Mouse (Mus musculus) bone marrow, adult 2 months (tissue): ENCODE results near the gene Mios. TPM values are rescaled to one million over a fixed set of nuclear protein-coding genes. Genes with fewer than 3 reads are reported as not detected.
A peak's percentile ranks its signal among the peaks of the same experiment; 100 is the strongest.

Experiments used
- H3K27ac ChIP-seq: fragments of 200-500 bp; 2 replicates; pipeline ENCODE4 v1.5.1; 2012; ENCODE audit warnings: low read depth, mild to moderate bottlenecking, control low read depth, inconsistent platforms, low read length; ENCODE audit not compliant: control insufficient read depth, poor library complexity, insufficient read depth
- H3K4me1 ChIP-seq: fragments of 200-500 bp; 2 replicates; pipeline ENCODE4 v1.6.1; 2011; ENCODE audit warnings: low read length; ENCODE audit not compliant: control insufficient read depth, insufficient read depth
- H3K4me3 ChIP-seq: fragments of 200-500 bp; replicated peaks from 2 replicates; pipeline ENCODE3; 2011; ENCODE audit warnings: mild to moderate bottlenecking, low read depth, low read length, control low read depth; ENCODE audit not compliant: control insufficient read depth
- CTCF ChIP-seq: fragments of 200-500 bp; IDR thresholded peaks from 2 replicates; pipeline ENCODE4 v1.5.1; 2011; ENCODE audit warnings: low read length, control low read depth; ENCODE audit not compliant: control insufficient read depth, insufficient read depth
- POLR2A ChIP-seq: fragments of 200-500 bp; IDR thresholded peaks from 2 replicates; pipeline ENCODE4 v1.6.1; 2011; ENCODE audit warnings: low read depth, mild to moderate bottlenecking, control low read depth, low read length, borderline replicate concordance; ENCODE audit not compliant: control insufficient read depth
- WGBS: fragments of 180-500 bp; shearing (Covaris S2); methylation state at CpG from one replicate; pipeline ENCODE4 v1.1.7; 2018; 5-methylcytosine and 5-hydroxymethylcytosine counted together
- polyA plus RNA-seq: library from polyadenylated mRNA; stranded (reverse); fragments of >200 nt; gene quantifications from 2 replicates; pipeline ENCODE4 v1.2.4, GENCODE M21; 2011; ENCODE audit warnings: low replicate concordance; ENCODE audit not compliant: missing spikeins, insufficient read depth, insufficient read length

Mios gene
- polyA plus RNA-seq, 1 experiment = 8.8 TPM

DNA sequence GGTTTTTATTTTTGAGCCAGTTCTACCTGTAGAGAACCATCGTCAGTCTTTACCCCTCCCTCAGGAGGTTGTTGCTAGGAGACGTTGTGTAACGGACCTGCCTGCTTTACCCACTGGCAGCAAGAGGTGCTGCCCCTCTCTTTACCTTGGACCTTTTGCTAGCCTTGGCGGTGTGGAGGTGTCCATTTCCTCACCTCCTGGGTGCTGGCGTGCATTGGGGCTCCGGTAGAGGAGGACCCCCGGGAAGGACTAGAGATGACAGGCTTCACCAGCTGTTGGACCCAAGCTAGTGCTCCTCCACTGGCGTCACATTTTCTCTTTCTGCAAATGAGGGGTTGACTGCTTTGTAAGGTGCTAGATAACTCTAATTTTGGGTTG is 50.6 kb downstream of the Mios start:
- Histone ChIP-seq H3K27ac (peak overlapping the region; percentile 76), H3K4me3 (peak overlapping the region; percentile 91), H3K4me1 (no peaks in the 10 kb centered on the region)
- no peak for TF ChIP-seq POLR2A
- no peak for TF ChIP-seq CTCF
- under 1% methylated on average over 8 of the region's 8 CpGs for WGBS

DNA sequence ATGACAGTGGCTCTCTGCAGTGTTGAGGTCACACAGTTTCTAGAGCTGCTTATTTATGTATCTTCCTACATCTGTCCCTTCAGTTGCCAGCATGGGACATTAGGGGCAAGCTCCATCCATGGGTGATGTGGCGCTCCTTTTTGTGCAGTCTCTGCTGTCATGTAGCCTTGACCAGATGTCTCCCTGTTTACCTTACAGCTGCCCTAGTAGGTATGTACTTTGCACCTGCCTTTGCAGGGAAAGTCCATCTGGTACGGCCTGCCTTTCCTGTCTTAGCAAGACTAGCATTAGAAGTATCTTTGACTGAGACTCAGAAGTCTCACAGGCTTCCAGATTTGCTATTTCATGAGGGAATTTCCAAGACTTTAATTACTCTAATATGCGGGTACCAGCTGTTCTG is 62.0 kb downstream of the Mios start:
- no peak for TF ChIP-seq CTCF
- TF ChIP-seq POLR2A = no peak
- 91% methylated on average over 3 of the region's 3 CpGs for WGBS
- no peak overlapping the region for H3K27ac ChIP-seq

GRCm38 (mm10) chr6:8274387-8275054 is 65.5 kb downstream of the Mios start:
- no peak overlapping the region for H3K4me3 ChIP-seq
- WGBS = 38% methylated on average over 6 of the region's 6 CpGs

More for the DNA sequence above, 62.0 kb downstream of the Mios start:
- Histone ChIP-seq H3K4me1 (no peaks in the 10 kb centered on the region; the same call in 1 of the 2 replicates), H3K4me3 (no peak overlapping the region)

GRCm38 (mm10) chr6:8275098-8275497 is 66.1 kb downstream of the Mios start:
- H3K4me3 ChIP-seq = no peak overlapping the region
- no peaks in the 10 kb centered on the region; the same call in 1 of the 2 replicates for H3K4me1 ChIP-seq
- H3K27ac ChIP-seq = no peak overlapping the region
- 24% methylated on average over 1 of the region's 1 CpGs for WGBS
- TF ChIP-seq CTCF (no peak), POLR2A (no peak)

More at GRCm38 (mm10) chr6:8274387-8275054, 65.5 kb downstream of the Mios start:
- Histone ChIP-seq H3K4me1 (no peaks in the 10 kb centered on the region; the same call in 1 of the 2 replicates), H3K27ac (no peak overlapping the region)
- peak; percentile 42; the same call in 1 of the 2 replicates for TF ChIP-seq CTCF
- no peak for TF ChIP-seq POLR2A

DNA sequence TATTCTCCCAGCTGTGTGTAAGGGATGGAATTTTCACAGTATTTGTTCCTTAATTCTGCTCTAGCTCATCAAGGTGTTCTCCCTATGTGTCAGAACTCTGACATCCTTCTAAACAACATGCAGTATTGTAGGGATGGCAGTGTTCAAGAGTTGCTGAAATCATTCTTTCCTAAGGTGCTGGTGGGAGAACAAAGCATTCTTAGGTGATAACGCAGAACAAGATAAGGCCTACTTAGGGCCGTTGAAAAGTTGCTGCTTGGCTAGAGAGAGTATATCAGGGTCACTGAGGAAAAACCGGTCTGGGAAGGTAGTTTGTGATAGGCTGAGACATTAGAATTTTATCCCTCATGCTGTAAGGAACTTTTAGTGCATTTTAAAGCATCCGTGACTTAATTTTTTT is 67.4 kb downstream of the Mios start:
- no peak overlapping the region for H3K27ac ChIP-seq
- H3K4me1 ChIP-seq = no peaks in the 10 kb centered on the region; the same call in 1 of the 2 replicates
- WGBS = 72% methylated on average over 4 of the region's 4 CpGs
- TF ChIP-seq CTCF (no peak), POLR2A (no peak)
- H3K4me3 ChIP-seq = no peak overlapping the region

DNA sequence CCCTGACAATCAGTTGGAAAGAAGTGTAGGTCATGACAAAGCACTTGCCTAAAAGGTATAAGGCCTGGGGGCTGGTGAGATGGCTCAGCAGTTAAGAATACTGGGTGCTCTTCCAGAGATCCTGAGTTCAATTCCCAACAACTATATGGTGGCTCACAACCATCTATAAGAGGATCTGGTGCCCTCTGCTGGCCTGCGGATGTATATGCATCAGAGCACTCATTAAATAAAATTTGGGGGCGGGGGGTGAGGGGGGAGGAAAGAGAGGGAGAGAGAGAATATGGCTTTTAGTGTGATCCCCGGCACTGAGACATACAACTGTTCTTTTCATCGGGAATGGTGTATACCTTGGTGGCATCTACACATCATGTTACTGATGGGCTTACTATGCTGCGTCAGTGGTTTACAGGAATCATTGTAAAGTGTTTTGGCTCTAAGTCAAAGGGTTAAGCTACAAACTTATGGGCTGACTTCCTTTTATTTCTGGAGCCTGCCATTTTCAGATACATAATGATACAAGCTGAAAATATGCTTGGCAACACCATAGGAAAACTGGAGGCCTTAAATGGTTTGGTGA is 69.5 kb downstream of the Mios start:
- H3K27ac ChIP-seq = no peak overlapping the region
- no peak overlapping the region for H3K4me3 ChIP-seq
- H3K4me1 ChIP-seq = no peaks in the 10 kb centered on the region; the same call in 1 of the 2 replicates
- 78% methylated on average over 5 of the region's 5 CpGs for WGBS
- TF ChIP-seq CTCF (peak; percentile 18; the same call in 1 of the 2 replicates), POLR2A (no peak)

DNA sequence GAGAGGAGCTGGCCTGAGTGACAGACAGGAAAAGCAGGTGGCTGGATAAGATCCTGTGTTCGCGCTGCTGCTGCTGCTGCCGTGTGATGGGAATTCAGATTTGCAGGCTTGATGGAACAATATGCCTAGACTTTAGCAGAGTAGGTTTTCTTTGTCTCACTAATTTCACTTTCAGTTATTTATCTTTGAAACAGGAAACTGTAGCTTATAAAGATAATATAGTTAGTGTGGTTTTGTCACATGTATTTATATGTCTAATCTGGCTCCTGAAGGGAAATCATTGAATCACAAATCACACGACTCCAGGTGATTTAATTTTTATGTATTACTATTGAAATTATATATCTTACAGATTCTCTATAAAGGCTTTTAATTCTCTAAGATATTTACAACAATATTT is 74.2 kb downstream of the Mios start:
- TF ChIP-seq POLR2A (no peak), CTCF (no peak)
- Histone ChIP-seq H3K4me3 (no peak overlapping the region), H3K4me1 (no peaks in the 10 kb centered on the region; the same call in 1 of the 2 replicates), H3K27ac (no peak overlapping the region)
- 42% methylated on average over 4 of the region's 4 CpGs for WGBS

GRCm38 (mm10) chr6:8285401-8285960 is 76.5 kb downstream of the Mios start:
- TF ChIP-seq POLR2A = no peak
- no peak for TF ChIP-seq CTCF
- 25% methylated on average over 3 of the region's 3 CpGs for WGBS
- H3K4me3 ChIP-seq = no peak overlapping the region
- H3K27ac ChIP-seq = no peak overlapping the region
- peaks cover 2% of the 10 kb centered on the region; the same call in 1 of the 2 replicates for H3K4me1 ChIP-seq

Other genes starting within 250 kb of the Mios start
- not detected in 2 replicates for gene Col28a1, start 16.6 kb upstream of the Mios start, polyA plus RNA-seq
- 53.3 and 67.6 TPM in 2 replicates for gene Rpa3, start 50.0 kb downstream of the Mios start, polyA plus RNA-seq
- gene Umad1, start 50.1 kb downstream of the Mios start, polyA plus RNA-seq = 5.1 and 8.5 TPM in 2 replicates
- 3.3 and 4.1 TPM in 2 replicates for gene Gm45062, start 50.2 kb downstream of the Mios start, polyA plus RNA-seq